Mouse (Mus musculus) midbrain, postnatal 0 days (tissue): ENCODE measurements around the gene Armc10. TPM values are rescaled to one million over a fixed set of nuclear protein-coding genes. Genes with fewer than 3 reads are reported as not detected.

Experiments
- ATAC-seq: fragments of 200-750 bp; cut with Nextera tagmentation; 2 replicates; pipeline ENCODE4 v1.8.0; 2017; ENCODE audit warnings: moderate number of reproducible peaks, mild to moderate bottlenecking, moderate TSS enrichment, moderate library complexity; ENCODE audit not compliant: low FRiP score
- DNase-seq: peaks from one replicate; pipeline ENCODE4 v3.0.0-alpha.2; 2015; ENCODE audit warnings: low spot score
- H3K27ac ChIP-seq: fragments of 300-500 bp; sonication (generic); 2 replicates; pipeline ENCODE4 v1.5.1; 2014; ENCODE audit warnings: low read depth, mild to moderate bottlenecking, low read length, mixed read lengths
- H3K27me3 ChIP-seq: fragments of 300-500 bp; sonication (generic); 2 replicates; pipeline ENCODE4 v1.6.1; 2014; ENCODE audit warnings: low read length, control low read depth, mixed read lengths; ENCODE audit not compliant: insufficient read depth
- H3K36me3 ChIP-seq: fragments of 300-500 bp; sonication (generic); 2 replicates; pipeline ENCODE4 v1.6.1; 2014; ENCODE audit warnings: low read length, control low read depth, mixed read lengths; ENCODE audit not compliant: insufficient read depth
- H3K4me1 ChIP-seq: fragments of 300-500 bp; sonication (generic); 2 replicates; pipeline ENCODE4 v1.6.1; 2014; ENCODE audit warnings: mild to moderate bottlenecking, control low read depth, antibody characterized with exemption, low read length, mixed read lengths; ENCODE audit not compliant: insufficient read depth
- H3K4me2 ChIP-seq: fragments of 300-500 bp; sonication (generic); 2 replicates; pipeline ENCODE4 v1.6.1; 2014; ENCODE audit warnings: low read depth, mild to moderate bottlenecking, low read length, mixed read lengths; ENCODE audit not compliant: poor library complexity, severe bottlenecking
- H3K4me3 ChIP-seq: fragments of 300-500 bp; sonication (generic); 2 replicates; pipeline ENCODE4 v1.5.1; 2014; ENCODE audit warnings: low read depth, mild to moderate bottlenecking, low read length, moderate library complexity
- H3K9ac ChIP-seq: fragments of 300-500 bp; sonication (generic); replicated peaks from 2 replicates; pipeline ENCODE4 v1.6.1; 2014; ENCODE audit warnings: mild to moderate bottlenecking, low read length, moderate library complexity, mixed read lengths; ENCODE audit not compliant: poor library complexity, severe bottlenecking
- H3K9me3 ChIP-seq: fragments of 300-500 bp; sonication (generic); 2 replicates; pipeline ENCODE4 v1.6.1; 2016; ENCODE audit warnings: low read length, control low read depth
- CTCF ChIP-seq: IDR thresholded peaks from 2 replicates; pipeline ENCODE4 v1.5.1; 2016; ENCODE audit warnings: antibody characterized with exemption, mild to moderate bottlenecking
- WGBS: fragments of 180-500 bp; shearing (Covaris S2); extraction: QIAGEN DNeasy Blood & Tissue Kit; methylation state at CpG from one replicate; pipeline ENCODE4 v1.1.7; 2014; 5-methylcytosine and 5-hydroxymethylcytosine counted together
- polyA plus RNA-seq: library from polyadenylated mRNA; unstranded; fragments of >200 nt; fragmentation: Nextera tagmentation; extraction: Ambion mirVana; gene quantifications from 2 replicates; pipeline ENCODE4 v1.2.1, GENCODE M21; 2015
- total RNA-seq: library from RNA; depleted of rRNA; stranded (reverse); fragments of >200 nt; gene quantifications from 2 replicates; pipeline ENCODE4 v1.2.3, GENCODE M21; 2014

Gene Armc10
- total and polyA plus RNA-seq, 2 experiments from 2014 or later = 39.1 to 86.4 TPM

- Histone ChIP-seq H3K9me3 (no peaks in the 10 kb centered on the region), H3K9ac (no peak overlapping the region), H3K4me1 (no peaks in the 10 kb centered on the region), H3K4me2 (no peak overlapping the region), H3K27me3 (no peaks in the 10 kb centered on the region), H3K27ac (no peak overlapping the region), H3K4me3 (no peak overlapping the region), H3K36me3 (no peaks in the 10 kb centered on the region)
- DNase-seq (no peak), ATAC-seq (no peak)
- TF ChIP-seq CTCF = no peak
- WGBS = 79% methylated on average over 3 of the region's 3 CpGs
Measured at GRCm38 (mm10) chr5:21616450-21617009, 29.1 kb upstream of the Armc10 start.

- DNase-seq (no peak), ATAC-seq (no peak)
- Histone ChIP-seq H3K36me3 (no peaks in the 10 kb centered on the region), H3K9ac (no peak overlapping the region), H3K4me2 (no peak overlapping the region), H3K9me3 (no peaks in the 10 kb centered on the region), H3K4me1 (no peaks in the 10 kb centered on the region), H3K27ac (no peak overlapping the region), H3K27me3 (no peaks in the 10 kb centered on the region), H3K4me3 (no peak overlapping the region)
- no peak for TF ChIP-seq CTCF
Measured at GRCm38 (mm10) chr5:21625916-21626315, 19.7 kb upstream of the Armc10 start.

GRCm38 (mm10) chr5:21640961-21641360, 4.7 kb upstream of the Armc10 start:
- no peaks in the 10 kb centered on the region for H3K9me3 ChIP-seq

GRCm38 (mm10) chr5:21643606-21644005, 2.0 kb upstream of the Armc10 start:
- no peak overlapping the region for H3K4me2 ChIP-seq
- H3K4me1 ChIP-seq = no peaks in the 10 kb centered on the region
- 56% methylated on average over 1 of the region's 1 CpGs for WGBS
- no peak for TF ChIP-seq CTCF
- no peak overlapping the region for H3K4me3 ChIP-seq
- H3K27me3 ChIP-seq = no peaks in the 10 kb centered on the region
- DNase-seq (no peak), ATAC-seq (no peak)
- peaks cover 1% of the 10 kb centered on the region; the same call in 1 of the 2 replicates for H3K36me3 ChIP-seq
- no peaks in the 10 kb centered on the region for H3K9me3 ChIP-seq
- no peak overlapping the region for H3K9ac ChIP-seq
- H3K27ac ChIP-seq = no peak overlapping the region

More at GRCm38 (mm10) chr5:21640961-21641360, 4.7 kb upstream of the Armc10 start:
- H3K4me2 ChIP-seq = no peak overlapping the region
- no peaks in the 10 kb centered on the region for H3K4me1 ChIP-seq
- DNase-seq = peak; percentile 67
- H3K36me3 ChIP-seq = no peaks in the 10 kb centered on the region
- TF ChIP-seq CTCF = peak; percentile 90
- no peak overlapping the region for H3K4me3 ChIP-seq
- no peak overlapping the region for H3K27ac ChIP-seq
- WGBS = 3% methylated on average over 1 of the region's 1 CpGs
- no peaks in the 10 kb centered on the region for H3K27me3 ChIP-seq
- no peak overlapping the region for H3K9ac ChIP-seq
- ATAC-seq = no peak

- Histone ChIP-seq H3K4me2 (peak overlapping the region; percentile 81), H3K27ac (peak overlapping the region; percentile 77), H3K36me3 (peaks cover 13% of the 10 kb centered on the region), H3K4me1 (no peaks in the 10 kb centered on the region), H3K4me3 (peak overlapping the region; percentile 80), H3K9ac (peak overlapping the region; percentile 81; the same call in 1 of the 2 replicates), H3K9me3 (no peaks in the 10 kb centered on the region), H3K27me3 (no peaks in the 10 kb centered on the region)
- peak; percentile 60 for TF ChIP-seq CTCF
- DNase-seq (no peak), ATAC-seq (peak; percentile 12; the same call in 1 of the 2 replicates)
- WGBS = 14% methylated on average over 14 of the region's 14 CpGs
Measured at GRCm38 (mm10) chr5:21644891-21645438, 648 bp upstream of the Armc10 start.

GRCm38 (mm10) chr5:21646133-21646491, 499 bp downstream of the Armc10 start:
- Histone ChIP-seq H3K27me3 (no peaks in the 10 kb centered on the region), H3K4me1 (no peaks in the 10 kb centered on the region), H3K4me2 (peak overlapping the region; percentile 81), H3K36me3 (peaks cover 19% of the 10 kb centered on the region), H3K4me3 (peak overlapping the region; percentile 80), H3K27ac (peak overlapping the region; percentile 77), H3K9ac (peak overlapping the region; percentile 81), H3K9me3 (no peaks in the 10 kb centered on the region)
- under 1% methylated on average over 25 of the region's 25 CpGs for WGBS
- no peak for DNase-seq
- TF ChIP-seq CTCF = no peak
- no peak for ATAC-seq
